Mouse (Mus musculus): ENCODE results near the gene Des. TPM values are rescaled to one million over a fixed set of nuclear protein-coding genes. Genes with fewer than 3 reads are reported as not detected.

Des gene
- 1 to 10 TPM; 1.0 to 1.3 TPM for polyA plus RNA-seq (2012; fragmentation: generic; extraction: Trizol)

GRCm38 (mm10) chr1:75360112-75361031 lies at the start of gene Des:
Gene Des, plus strand, starts transcription at chr1:75360329.

GRCm38 (mm10) chr1:75317241-75318201 lies 42.6 kb upstream of the Des start, which contains the start of gene Dnpep:
Gene Dnpep, minus strand, starts transcription at chr1:75317990.

GRCm38 (mm10) chr1:75374950-75375936 lies 15.1 kb downstream of the Des start, which contains the start of gene Speg:
Gene Speg, plus strand, starts transcription at chr1:75375297.

Other genes starting within 250 kb of the Des start
- 1 to 10 TPM; 6.5 to 6.6 TPM for gene Nhej1, start 235.1 kb upstream of the Des start, polyA plus RNA-seq (2012; fragmentation: generic; extraction: Trizol)
- under 1 TPM; 0.01 to 0.46 TPM for gene Slc23a3, start 226.4 kb upstream of the Des start, polyA plus RNA-seq (2012; fragmentation: generic; extraction: Trizol)
- 10 to 100 TPM; 21.7 to 39.3 TPM for gene Cnppd1, start 217.6 kb upstream of the Des start, polyA plus RNA-seq (2012; fragmentation: generic; extraction: Trizol)
- 10 to 100 TPM; 41.2 to 57.7 TPM for gene Retreg2, start 217.6 kb upstream of the Des start, polyA plus RNA-seq (2012; fragmentation: generic; extraction: Trizol)
- gene Zfand2b, start 191.7 kb upstream of the Des start, polyA plus RNA-seq (2012; fragmentation: generic; extraction: Trizol) = 10 to 100 TPM; 35.1 to 38.6 TPM
- 10 to 100 TPM in 1 of 2 experiments, 1 to 10 TPM in 1; 8.1 to 19.2 TPM for gene Abcb6, start 179.9 kb upstream of the Des start, polyA plus RNA-seq (2012; fragmentation: generic; extraction: Trizol)
- 1 to 10 TPM; 3.5 to 6.8 TPM for gene Ankzf1, start 168.2 kb upstream of the Des start, polyA plus RNA-seq (2012; fragmentation: generic; extraction: Trizol)
- 10 to 100 TPM; 13.1 to 26.6 TPM for gene Atg9a, start 168.1 kb upstream of the Des start, polyA plus RNA-seq (2012; fragmentation: generic; extraction: Trizol)
- 1 to 10 TPM in 1 of 2 experiments, under 1 TPM in 1; 0.15 to 7.5 TPM for gene Glb1l, start 149.5 kb upstream of the Des start, polyA plus RNA-seq (2012; fragmentation: generic; extraction: Trizol)
- 100 to 1,000 TPM in 1 of 2 experiments, 10 to 100 TPM in 1; 77.1 to 116 TPM for gene Stk16, start 149.5 kb upstream of the Des start, polyA plus RNA-seq (2012; fragmentation: generic; extraction: Trizol)
- gene Tuba4a, start 140.5 kb upstream of the Des start, polyA plus RNA-seq (2012; fragmentation: generic; extraction: Trizol) = 100 to 1,000 TPM in 1 of 2 experiments, 1 to 10 TPM in 1; 6.5 to 102 TPM
- gene A630095N17Rik, start 128.2 kb upstream of the Des start, polyA plus RNA-seq (2012; fragmentation: generic; extraction: Trizol) = not detected
- gene Dnajb2, start 123.9 kb upstream of the Des start, polyA plus RNA-seq (2012; fragmentation: generic; extraction: Trizol) = 10 to 100 TPM; 17.9 to 34.8 TPM
- gene Ptprn, start 95.8 kb upstream of the Des start, polyA plus RNA-seq (2012; fragmentation: generic; extraction: Trizol) = under 1 TPM; 0.26 to 0.82 TPM
- gene Resp18, start 81.9 kb upstream of the Des start, polyA plus RNA-seq (2012; fragmentation: generic; extraction: Trizol) = not detected
- gene Dnpep, start 42.3 kb upstream of the Des start, polyA plus RNA-seq (2012; fragmentation: generic; extraction: Trizol) = 100 to 1,000 TPM in 1 of 2 experiments, 10 to 100 TPM in 1; 81.6 to 131 TPM
- gene Speg, start 15.0 kb downstream of the Des start, polyA plus RNA-seq (2012; fragmentation: generic; extraction: Trizol) = 10 to 100 TPM in 1 of 2 experiments, 1 to 10 TPM in 1; 7.3 to 31.3 TPM
- gene Gmppa, start 75.6 kb downstream of the Des start, polyA plus RNA-seq (2012; fragmentation: generic; extraction: Trizol) = 100 to 1,000 TPM in 1 of 2 experiments, 10 to 100 TPM in 1; 59.9 to 119 TPM
- under 1 TPM in 1 of 2 experiments, not detected in 1; 0.04 TPM for gene Asic4, start 90.1 kb downstream of the Des start, polyA plus RNA-seq (2012; fragmentation: generic; extraction: Trizol)
- gene Chpf, start 119.0 kb downstream of the Des start, polyA plus RNA-seq (2012; fragmentation: generic; extraction: Trizol) = 100 to 1,000 TPM in 1 of 2 experiments, 10 to 100 TPM in 1; 40.9 to 104 TPM
- 1 to 10 TPM in 1 of 2 experiments, under 1 TPM in 1; 0.25 to 1.3 TPM for gene Tmem198, start 119.2 kb downstream of the Des start, polyA plus RNA-seq (2012; fragmentation: generic; extraction: Trizol)
- 10 to 100 TPM; 20.0 to 73.7 TPM for gene Obsl1, start 146.1 kb downstream of the Des start, polyA plus RNA-seq (2012; fragmentation: generic; extraction: Trizol)
- 1 to 10 TPM in 1 of 2 experiments, under 1 TPM in 1; 0.47 to 6.2 TPM for gene Inha, start 146.7 kb downstream of the Des start, polyA plus RNA-seq (2012; fragmentation: generic; extraction: Trizol)
- gene Stk11ip, start 161.2 kb downstream of the Des start, polyA plus RNA-seq (2012; fragmentation: generic; extraction: Trizol) = 1 to 10 TPM; 4.5 to 9.4 TPM
- 1 to 10 TPM; 1.3 to 8.9 TPM for gene Slc4a3, start 185.9 kb downstream of the Des start, polyA plus RNA-seq (2012; fragmentation: generic; extraction: Trizol)

Data from C3H10T1/2 (cell line).